Mouse (Mus musculus): ENCODE data around the gene Olfr498.

Gene Olfr498

DNA sequence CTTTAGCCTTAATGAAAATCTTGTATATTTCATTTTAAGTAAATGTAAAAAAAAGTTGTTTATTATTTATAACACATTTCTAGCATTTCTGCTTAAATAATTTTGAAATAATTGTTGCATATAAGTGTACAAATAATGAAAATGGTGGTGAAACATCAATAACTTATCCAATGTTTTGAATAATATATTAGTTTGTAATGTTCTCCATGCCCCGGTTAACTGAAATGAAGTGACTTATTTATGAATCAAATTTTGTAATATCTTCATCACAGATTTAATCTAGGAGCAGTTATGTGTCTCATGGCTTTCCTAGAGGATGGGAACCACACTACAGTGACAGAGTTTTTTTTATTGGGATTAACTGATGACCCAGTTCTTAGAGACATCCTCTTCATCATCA is at the start of gene Olfr498:
Gene Olfr498 (plus strand): TSS at position 301 of the 400 bp plus-strand sequence.
- no peak for ATAC-seq (ENCODE audit: low TSS enrichment)

DNA sequence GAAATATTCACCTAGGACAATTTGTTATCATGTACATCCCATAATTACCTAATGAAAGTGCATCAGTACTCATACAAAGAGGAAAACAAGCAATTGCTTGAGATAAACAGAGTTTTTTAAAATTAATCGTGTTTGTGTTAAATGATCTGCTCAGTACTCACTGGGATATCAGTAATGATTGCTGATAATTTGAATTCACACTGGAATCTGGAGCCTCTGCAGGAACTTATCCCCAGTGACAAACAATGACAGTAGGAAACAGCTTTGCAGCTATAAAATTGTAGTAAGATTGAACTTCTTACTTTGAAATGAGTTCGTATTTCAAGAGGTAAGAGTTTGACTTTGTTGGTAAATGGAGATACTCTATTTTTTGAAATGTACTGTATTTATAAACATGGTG is 45.0 kb upstream of the Olfr498 start, which contains the start of gene Olfr497:
Gene Olfr497 (plus strand): TSS at position 301 of the 400 bp plus-strand sequence.
- ATAC-seq (ENCODE audit: low TSS enrichment), result no peak

Data from frontal cortex, adult (tissue).